Mouse (Mus musculus) embryonic facial prominence, embryonic 15.5 days (tissue): Measurements from ENCODE around the gene Wdr47. TPM values are rescaled to one million over a fixed set of nuclear protein-coding genes. Genes with fewer than 3 reads are reported as not detected.

ENCODE experiments used
- ATAC-seq: fragments of 200-750 bp; cut with Nextera tagmentation; 2 replicates; pipeline ENCODE4 v1.8.0; 2017; ENCODE audit warnings: low read depth, moderate TSS enrichment; ENCODE audit not compliant: insufficient number of reproducible peaks, low FRiP score, low TSS enrichment
- H3K27ac ChIP-seq: fragments of 300-500 bp; sonication (generic); replicated peaks from 2 replicates; pipeline ENCODE4 v1.5.1; 2015; ENCODE audit warnings: mild to moderate bottlenecking, inconsistent platforms
- H3K27me3 ChIP-seq: fragments of 300-500 bp; sonication (generic); 2 replicates; pipeline ENCODE4 v1.6.1; 2015; ENCODE audit warnings: inconsistent platforms
- H3K36me3 ChIP-seq: fragments of 300-500 bp; sonication (generic); 2 replicates; pipeline ENCODE4 v1.6.1; 2015; ENCODE audit warnings: mild to moderate bottlenecking, inconsistent platforms
- H3K4me1 ChIP-seq: fragments of 300-500 bp; sonication (generic); 2 replicates; pipeline ENCODE4 v1.6.1; 2015; ENCODE audit warnings: inconsistent platforms
- H3K4me2 ChIP-seq: fragments of 300-500 bp; sonication (generic); replicated peaks from 2 replicates; pipeline ENCODE4 v1.6.1; 2015; ENCODE audit warnings: mild to moderate bottlenecking, inconsistent platforms
- H3K4me3 ChIP-seq: fragments of 300-500 bp; sonication (generic); replicated peaks from 2 replicates; pipeline ENCODE4 v1.5.1; 2015; ENCODE audit warnings: mild to moderate bottlenecking, inconsistent platforms
- H3K9ac ChIP-seq: fragments of 300-500 bp; sonication (generic); 2 replicates; pipeline ENCODE4 v1.6.1; 2015; ENCODE audit warnings: inconsistent platforms
- H3K9me3 ChIP-seq: fragments of 300-500 bp; sonication (generic); replicated peaks from 2 replicates; pipeline ENCODE4 v1.6.1; 2016; ENCODE audit warnings: inconsistent platforms
- WGBS: fragments of 180-500 bp; shearing (Covaris S2); methylation state at CpG from one replicate; pipeline ENCODE4 v1.1.7; 2015; 5-methylcytosine and 5-hydroxymethylcytosine counted together
- polyA plus RNA-seq: library from polyadenylated mRNA; unstranded; fragments of >200 nt; fragmentation: Nextera tagmentation; extraction: Ambion mirVana; gene quantifications from 2 replicates; pipeline ENCODE4 v1.2.1, GENCODE M21; 2015

Gene Wdr47
- polyA plus RNA-seq, 1 experiment from 2014 or later: 19.9 TPM

DNA sequence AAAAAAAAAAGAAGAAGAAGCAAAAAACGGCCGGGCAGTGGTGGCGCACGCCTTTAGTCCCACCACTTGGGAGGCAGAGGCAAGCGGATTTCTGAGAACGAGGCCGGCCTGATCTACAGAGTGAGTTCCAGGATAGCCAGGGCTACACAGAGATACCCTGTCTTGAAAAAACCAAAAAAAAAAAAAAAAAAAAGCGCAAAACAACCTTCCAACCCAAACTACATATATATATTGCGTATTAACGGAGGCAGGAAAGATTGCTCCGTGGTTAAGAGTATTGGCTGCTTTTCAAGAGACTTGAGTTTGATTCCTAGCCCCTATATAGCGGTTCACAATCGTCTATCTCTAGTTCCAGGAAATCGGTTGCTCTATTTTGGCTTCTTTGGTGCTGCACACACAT is 20.3 kb upstream of the Wdr47 start:
- Histone ChIP-seq H3K4me1 (peaks cover 18% of the 10 kb centered on the region), H3K27ac (0 out of 2 replicates have a peak overlapping the region, but pooled peaks have one; percentile 34), H3K4me3 (peak overlapping the region; percentile 66; the same call in 1 of the 2 replicates), H3K4me2 (peak overlapping the region; percentile 62), H3K36me3 (no peaks in the 10 kb centered on the region), H3K9me3 (no peaks in the 10 kb centered on the region), H3K27me3 (no peaks in the 10 kb centered on the region), H3K9ac (no peak overlapping the region)
- ATAC-seq: no peak
- 85% methylated on average over 14 of the region's 14 CpGs for WGBS

DNA sequence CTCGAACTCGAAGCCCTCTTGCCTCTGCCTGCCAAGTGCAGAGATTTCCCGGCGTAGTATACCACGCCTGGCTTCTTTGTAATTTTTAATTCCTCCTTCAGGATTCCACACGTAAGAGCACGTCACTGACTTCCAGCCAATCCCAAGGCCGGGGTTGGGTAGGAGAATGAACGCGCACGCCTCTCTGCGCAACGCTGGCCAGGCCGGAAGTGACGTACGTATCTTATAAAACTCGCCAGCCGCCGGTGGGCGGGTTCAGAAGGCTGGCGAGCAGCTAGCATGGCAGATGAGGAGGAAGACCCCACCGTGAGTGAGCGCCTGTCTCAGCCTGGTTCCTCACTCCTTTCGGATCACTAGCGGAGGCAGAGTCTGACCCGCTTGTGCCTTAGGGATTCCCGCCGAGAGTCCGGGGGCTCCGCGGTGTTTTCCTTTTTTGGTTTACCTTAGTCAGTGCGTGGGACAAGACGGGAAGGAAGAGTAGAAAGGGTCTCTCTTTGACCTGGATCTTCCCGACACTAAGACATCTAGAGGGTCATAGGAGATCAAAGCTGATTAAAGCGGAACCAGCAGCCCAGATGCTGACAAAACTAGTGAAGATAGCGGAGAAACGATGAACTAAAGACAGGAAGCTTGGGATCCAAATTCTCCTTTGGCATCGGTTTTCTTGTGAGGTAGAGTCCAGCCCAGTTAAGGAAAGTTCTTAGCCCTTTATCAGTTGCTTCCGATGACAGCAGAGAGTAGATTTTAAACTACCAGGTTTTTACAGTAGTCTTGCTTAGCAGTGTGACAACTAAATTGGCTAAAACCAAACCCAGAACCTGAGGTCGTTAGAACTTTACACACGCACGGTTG is 19.4 kb upstream of the Wdr47 start, which contains the start of gene Taf13:
Gene Taf13 (plus strand): TSS at position 256 of the 852 bp plus-strand sequence.
- peak; percentile 97 for ATAC-seq
- WGBS: under 1% methylated on average over 42 of the region's 42 CpGs
- Histone ChIP-seq H3K9me3 (no peaks in the 10 kb centered on the region), H3K36me3 (no peaks in the 10 kb centered on the region), H3K4me3 (peak within 1 kb of the TSS; percentile 66), H3K27ac (peak within 1 kb of the TSS; percentile 82), H3K4me2 (peak within 1 kb of the TSS; percentile 62), H3K9ac (peak within 1 kb of the TSS; percentile 71), H3K4me1 (peaks cover 18% of the 10 kb centered on the region), H3K27me3 (no peaks in the 10 kb centered on the region)

DNA sequence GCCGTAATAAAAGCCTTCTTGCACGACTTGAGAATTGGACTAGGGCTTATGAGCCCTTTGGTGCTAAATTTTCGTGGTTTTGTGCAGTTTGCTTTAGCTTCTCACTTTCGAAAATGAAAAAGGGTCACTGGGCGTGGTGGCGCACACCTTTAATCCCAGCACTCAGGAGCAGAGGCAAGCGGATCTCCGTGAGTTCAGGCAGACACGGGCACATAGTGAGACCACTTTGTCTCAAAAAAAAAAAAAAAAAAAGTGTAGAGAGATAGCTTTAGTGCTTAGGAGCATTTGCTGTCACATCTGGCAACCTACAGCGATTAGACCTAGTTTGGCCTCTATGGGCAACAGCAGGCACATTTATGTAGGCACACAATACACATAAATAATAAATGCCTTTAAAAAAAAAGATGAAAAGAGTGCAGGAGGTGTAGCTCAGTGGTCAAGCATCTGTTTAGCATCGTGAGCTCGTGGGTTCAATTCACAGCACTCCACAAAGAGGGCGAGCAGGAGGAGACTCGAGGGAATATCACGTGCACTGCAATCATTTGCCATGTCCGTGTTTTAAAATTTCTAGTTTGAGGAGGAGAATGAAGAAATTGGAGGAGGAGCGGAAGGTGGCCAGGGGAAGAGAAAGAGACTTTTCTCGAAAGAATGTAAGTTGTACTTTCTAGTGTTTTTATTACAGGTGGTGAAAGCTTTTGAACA is 18.6 kb upstream of the Wdr47 start:
- H3K27ac ChIP-seq: 0 out of 2 replicates have a peak overlapping the region, but pooled peaks have one; percentile 82
- no peak for ATAC-seq

DNA sequence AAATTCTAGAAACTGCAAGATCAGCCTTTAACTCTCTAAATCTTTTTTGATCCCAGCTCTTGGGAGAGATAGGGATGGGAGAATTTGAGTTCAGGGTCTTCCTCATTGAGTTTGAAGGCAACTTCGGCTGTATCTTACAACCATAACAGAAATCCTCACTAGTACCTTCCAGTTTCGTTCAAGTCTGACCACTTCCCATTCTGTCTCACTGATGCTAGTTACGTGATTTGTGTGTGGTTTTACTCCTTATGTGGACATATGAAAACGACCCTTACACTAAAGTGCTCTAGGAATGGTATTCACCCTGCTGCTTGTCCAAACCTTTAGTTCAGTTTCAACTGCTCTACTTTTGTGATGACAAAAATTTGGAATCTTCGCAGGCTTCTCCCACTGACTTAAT is 17.1 kb upstream of the Wdr47 start:
- H3K9me3 ChIP-seq: no peaks in the 10 kb centered on the region
- no peak overlapping the region for H3K9ac ChIP-seq
- H3K4me2 ChIP-seq: no peak overlapping the region
- no peak overlapping the region for H3K4me3 ChIP-seq
- no peaks in the 10 kb centered on the region for H3K27me3 ChIP-seq
- H3K36me3 ChIP-seq: 0 out of 2 replicates have a peak, but pooled peaks cover 6% of the 10 kb centered on the region
- no peak overlapping the region for H3K27ac ChIP-seq
- 79% methylated on average over 5 of the region's 5 CpGs for WGBS
- H3K4me1 ChIP-seq: peaks cover 18% of the 10 kb centered on the region
- ATAC-seq: no peak

More for the DNA sequence above, 18.6 kb upstream of the Wdr47 start:
- peaks cover 18% of the 10 kb centered on the region for H3K4me1 ChIP-seq
- no peaks in the 10 kb centered on the region for H3K36me3 ChIP-seq
- H3K27me3 ChIP-seq: no peaks in the 10 kb centered on the region
- H3K4me3 ChIP-seq: peak overlapping the region; percentile 66
- H3K9ac ChIP-seq: peak overlapping the region; percentile 71
- H3K4me2 ChIP-seq: peak overlapping the region; percentile 62
- no peaks in the 10 kb centered on the region for H3K9me3 ChIP-seq
- WGBS: 36% methylated on average over 18 of the region's 18 CpGs

DNA sequence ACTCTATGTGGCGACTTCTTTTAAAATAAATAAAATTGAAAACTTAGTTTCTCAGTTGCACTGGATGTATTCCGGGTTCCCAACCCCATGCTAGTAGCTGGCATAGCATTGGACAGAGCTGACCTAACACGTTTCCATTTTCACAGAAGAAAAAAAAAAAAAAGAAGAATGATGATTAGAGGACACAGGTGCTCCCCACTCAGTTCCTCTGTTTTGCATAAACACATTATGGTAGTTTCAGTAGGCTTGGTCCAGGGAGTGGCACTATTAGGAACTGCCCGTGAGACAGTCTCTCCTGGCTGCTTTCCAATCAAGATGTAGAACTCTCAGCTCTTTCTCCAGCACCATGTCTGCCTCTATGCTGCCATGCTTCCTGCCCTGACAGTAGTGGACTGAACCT is 6.5 kb upstream of the Wdr47 start:
- Histone ChIP-seq H3K36me3 (0 out of 2 replicates have a peak, but pooled peaks cover 3% of the 10 kb centered on the region), H3K9ac (no peak overlapping the region)
- ATAC-seq: no peak

DNA sequence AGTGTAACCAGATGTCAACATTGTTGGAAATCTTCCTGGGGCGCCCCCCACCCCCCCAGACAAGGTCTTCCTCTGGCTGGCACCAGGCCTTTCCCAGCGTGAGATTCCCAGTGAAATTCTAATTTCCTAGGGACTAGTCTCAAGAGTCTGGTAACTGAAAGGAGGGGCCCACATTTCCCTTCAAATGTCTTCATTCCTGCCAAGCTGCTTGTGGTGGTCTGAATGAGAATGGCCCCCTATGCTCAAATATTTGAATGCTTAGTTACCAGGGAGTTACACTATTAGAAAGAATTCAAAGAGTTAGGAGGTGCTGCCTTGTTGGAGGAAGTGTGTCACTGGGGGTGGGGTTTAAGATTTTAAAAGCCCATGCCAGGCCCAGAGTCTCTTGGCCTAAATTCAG is 2.6 kb upstream of the Wdr47 start:
- Histone ChIP-seq H3K4me3 (no peak overlapping the region), H3K36me3 (0 out of 2 replicates have a peak, but pooled peaks cover 3% of the 10 kb centered on the region), H3K4me2 (no peak overlapping the region)

More for the DNA sequence above, 6.5 kb upstream of the Wdr47 start:
- WGBS: 77% methylated on average over 4 of the region's 4 CpGs
- Histone ChIP-seq H3K4me3 (no peak overlapping the region), H3K27me3 (no peaks in the 10 kb centered on the region), H3K4me1 (no peaks in the 10 kb centered on the region), H3K9me3 (no peaks in the 10 kb centered on the region), H3K4me2 (no peak overlapping the region), H3K27ac (peak overlapping the region; percentile 13; the same call in 1 of the 2 replicates)

DNA sequence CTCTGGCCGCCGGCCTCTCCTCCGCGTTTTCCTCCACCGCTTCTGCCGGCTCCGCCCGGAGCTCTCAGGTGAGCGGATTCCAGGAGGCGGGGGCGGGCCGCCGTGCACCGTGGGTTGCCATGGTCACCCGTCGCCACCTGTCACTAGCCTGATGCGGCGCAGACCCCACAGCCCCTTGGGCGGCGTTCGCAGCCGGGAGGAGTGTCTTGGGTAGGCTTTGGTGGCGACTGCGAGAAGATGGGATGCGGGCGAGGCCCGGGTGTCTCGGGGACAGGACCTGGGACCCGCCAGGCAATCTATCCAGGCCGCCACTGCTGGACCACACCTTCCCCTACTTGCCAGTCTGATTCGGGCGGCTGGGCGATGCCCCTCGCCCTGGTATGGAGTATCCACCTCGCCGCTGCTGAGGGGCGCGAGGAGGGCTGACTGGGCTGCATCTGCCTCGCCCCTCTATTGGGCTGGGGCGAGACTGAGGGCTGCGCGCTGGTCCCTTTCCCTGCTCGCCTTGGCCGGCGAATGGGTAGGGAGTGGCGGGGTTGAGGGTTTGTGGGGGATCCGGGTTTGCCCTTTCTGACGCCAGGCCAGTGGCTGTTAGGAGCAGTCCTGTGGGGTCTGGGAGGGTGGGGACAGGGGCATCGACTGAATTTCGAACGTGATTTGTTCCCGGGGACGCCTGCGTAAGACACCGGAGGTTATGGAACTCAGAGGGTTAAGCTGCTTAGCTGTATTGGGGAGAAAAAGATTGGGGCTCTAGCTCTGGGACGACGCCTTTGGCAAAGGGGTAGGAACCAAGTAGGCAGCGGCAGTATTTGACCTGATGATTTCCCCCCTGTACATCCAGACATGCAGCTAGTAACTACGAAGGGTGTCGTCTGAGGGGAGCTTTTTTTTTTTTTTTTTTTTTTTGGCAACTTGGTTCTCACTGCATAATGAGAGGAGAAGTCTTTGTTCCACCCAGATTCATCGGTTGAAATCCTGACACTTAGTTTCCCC is 747 bp downstream of the Wdr47 start:
- Histone ChIP-seq H3K4me2 (peak overlapping the region; percentile 98), H3K27ac (peak overlapping the region; percentile 80), H3K9ac (peak overlapping the region; percentile 64), H3K9me3 (no peaks in the 10 kb centered on the region), H3K4me1 (peaks cover 6% of the 10 kb centered on the region; the same call in 1 of the 2 replicates), H3K36me3 (no peaks in the 10 kb centered on the region), H3K4me3 (peak overlapping the region; percentile 99), H3K27me3 (no peaks in the 10 kb centered on the region)
- WGBS: under 1% methylated on average over 61 of the region's 61 CpGs
- peak; percentile 66; the same call in 1 of the 2 replicates for ATAC-seq

More for the DNA sequence above, 2.6 kb upstream of the Wdr47 start:
- H3K4me1 ChIP-seq: peaks cover 6% of the 10 kb centered on the region; the same call in 1 of the 2 replicates
- H3K27me3 ChIP-seq: no peaks in the 10 kb centered on the region
- H3K9me3 ChIP-seq: no peaks in the 10 kb centered on the region
- 36% methylated on average over 2 of the region's 2 CpGs for WGBS
- ATAC-seq: no peak
- no peak overlapping the region for H3K27ac ChIP-seq
- no peak overlapping the region for H3K9ac ChIP-seq

DNA sequence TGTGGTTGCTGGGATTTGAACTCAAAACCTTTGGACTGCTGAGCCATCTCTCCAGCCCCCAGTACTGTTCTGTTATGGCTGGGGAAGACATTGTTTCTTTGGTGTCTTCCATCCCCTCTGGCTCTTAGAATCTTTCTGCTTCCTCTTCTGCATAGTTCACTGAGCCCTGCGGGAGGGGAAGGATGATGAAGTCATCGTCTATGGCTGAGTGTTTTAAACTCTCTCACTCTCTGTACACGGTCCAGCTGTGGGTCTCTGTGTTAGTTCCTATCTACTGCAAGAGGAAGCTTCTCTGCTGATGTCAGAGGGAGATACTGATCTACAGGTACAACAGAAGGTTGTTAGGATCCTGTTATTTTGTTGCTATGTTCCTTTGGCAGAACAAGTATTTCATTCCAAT is 17.8 kb downstream of the Wdr47 start:
- 46% methylated on average over 3 of the region's 3 CpGs for WGBS
- Histone ChIP-seq H3K9ac (no peak overlapping the region), H3K9me3 (no peaks in the 10 kb centered on the region), H3K4me2 (no peak overlapping the region), H3K27me3 (no peaks in the 10 kb centered on the region), H3K27ac (no peak overlapping the region), H3K4me3 (no peak overlapping the region), H3K4me1 (no peaks in the 10 kb centered on the region), H3K36me3 (no peaks in the 10 kb centered on the region)
- no peak for ATAC-seq

DNA sequence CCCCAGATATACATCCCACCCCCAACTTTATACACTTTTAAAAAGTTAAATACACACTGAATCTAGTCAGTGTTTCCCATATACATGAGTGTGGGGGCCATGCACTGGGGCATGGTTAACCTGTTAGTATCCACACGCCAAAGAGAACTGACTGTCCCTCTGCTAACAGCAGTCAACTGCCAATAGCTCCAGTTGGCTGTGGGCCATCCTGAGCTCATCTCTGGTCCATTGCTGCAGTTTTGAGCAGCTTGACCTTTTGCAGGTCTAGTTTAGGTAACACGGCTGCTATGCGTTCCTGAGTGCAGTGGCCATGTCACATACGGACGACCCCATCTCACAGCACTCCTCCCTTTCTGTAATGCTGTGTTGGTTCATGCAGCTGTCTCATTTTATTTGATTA is 43.7 kb downstream of the Wdr47 start:
- no peaks in the 10 kb centered on the region for H3K27me3 ChIP-seq
- H3K27ac ChIP-seq: no peak overlapping the region
- no peaks in the 10 kb centered on the region for H3K36me3 ChIP-seq
- H3K4me1 ChIP-seq: no peaks in the 10 kb centered on the region
- no peak overlapping the region for H3K4me3 ChIP-seq
- no peaks in the 10 kb centered on the region for H3K9me3 ChIP-seq
- no peak for ATAC-seq
- WGBS: 72% methylated on average over 5 of the region's 5 CpGs
- no peak overlapping the region for H3K9ac ChIP-seq
- H3K4me2 ChIP-seq: no peak overlapping the region

DNA sequence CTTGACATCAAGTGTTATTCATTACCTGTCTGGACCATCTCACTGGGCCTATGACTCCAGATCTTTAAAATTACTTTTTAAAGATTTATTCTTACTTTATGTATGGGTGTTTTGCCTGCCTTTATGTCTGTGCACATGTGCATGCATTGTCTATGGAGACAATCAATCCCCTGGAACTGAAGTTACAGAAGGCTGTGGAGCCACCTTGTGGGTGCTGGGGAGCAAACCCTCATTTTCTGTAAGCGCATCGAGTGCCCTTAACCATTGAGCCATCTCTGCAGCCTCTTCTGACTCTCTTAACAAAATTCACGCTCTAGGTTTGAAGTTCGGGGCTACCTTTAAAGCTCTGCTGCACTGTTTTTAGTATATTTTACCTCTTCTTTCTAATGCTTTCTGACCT is 48.3 kb downstream of the Wdr47 start:
- H3K9me3 ChIP-seq: no peaks in the 10 kb centered on the region
- WGBS: 67% methylated on average over 4 of the region's 4 CpGs
- H3K27ac ChIP-seq: no peak overlapping the region
- H3K27me3 ChIP-seq: no peaks in the 10 kb centered on the region
- H3K4me1 ChIP-seq: no peaks in the 10 kb centered on the region
- H3K4me3 ChIP-seq: no peak overlapping the region
- peaks cover 9% of the 10 kb centered on the region; the same call in 1 of the 2 replicates for H3K36me3 ChIP-seq
- no peak overlapping the region for H3K4me2 ChIP-seq
- H3K9ac ChIP-seq: no peak overlapping the region
- ATAC-seq: no peak
